Mouse (Mus musculus): ENCODE results near the gene Fxyd3. TPM values are rescaled to one million over a fixed set of nuclear protein-coding genes. Genes with fewer than 3 reads are reported as not detected.

The Fxyd3 gene
- total RNA-seq, 1 experiment = 3.2 TPM

DNA sequence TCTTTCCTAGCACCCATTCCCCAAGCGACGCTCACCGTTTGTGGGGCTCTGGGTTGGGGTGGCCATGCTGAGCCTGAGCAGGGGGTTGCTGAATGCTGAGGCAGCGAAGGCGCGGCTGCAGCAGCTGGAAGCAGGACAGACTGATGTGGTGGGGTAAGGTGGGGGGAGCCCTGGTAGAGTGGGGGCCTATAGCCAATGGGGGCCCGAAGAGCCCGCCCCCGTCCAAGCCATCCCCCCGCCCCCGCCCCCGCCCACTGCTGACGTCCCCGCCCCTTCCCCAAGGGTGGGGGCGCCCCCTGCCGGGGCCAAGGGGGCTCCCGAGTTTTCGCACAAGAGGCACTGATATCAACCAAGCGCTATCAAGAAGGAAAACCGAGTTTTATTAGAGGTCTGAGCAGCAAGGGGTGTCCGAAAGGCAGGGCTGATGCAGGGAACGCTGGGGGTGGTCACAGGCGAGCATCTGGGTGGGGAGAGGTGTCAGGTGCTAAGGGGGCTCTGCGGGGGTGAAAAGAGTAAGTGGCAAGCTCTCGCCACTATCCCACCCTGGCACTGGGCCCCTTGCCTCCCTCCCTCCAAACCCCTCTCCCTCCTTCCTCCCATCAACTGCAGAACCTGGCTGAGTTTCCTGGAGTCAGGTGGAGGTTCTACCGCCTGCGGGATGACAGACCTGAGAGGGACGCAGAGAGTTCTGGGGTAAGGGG lies 25.0 kb downstream of the Fxyd3 start, which contains the start of gene Fxyd7:
Gene Fxyd7 (minus strand): TSS at position 147 of the 701 bp plus-strand sequence.
- no peaks in the 10 kb centered on the region for H3K9me3 ChIP-seq (ENCODE audit: control insufficient read depth, insufficient read depth, low read depth, low read length)
- peaks cover 0 to 6% of the 10 kb centered on the region in 2 experiments; a peak in 1 of 4 replicates for H3K4me1 ChIP-seq (ENCODE audit: control insufficient read depth in 2 of 2, insufficient read depth in 2 of 2, low read length in 2 of 2, poor library complexity in 1 of 2)
- H3K36me3 ChIP-seq (ENCODE audit: control insufficient read depth, insufficient read depth, low read length, poor library complexity, severe bottlenecking) = no peaks in the 10 kb centered on the region
- in situ Hi-C loops (cut with MboI; ENCODE audit: low sequenced_read_pairs in 2 of 2, unreplicated experiment in 2 of 2) = no loop called here
- H3K27ac ChIP-seq (ENCODE audit: insufficient read depth, low read depth, low read length, poor library complexity, severe bottlenecking) = no peak within 1 kb of the TSS; the same call in 1 of the 2 replicates
- no peak for TF ChIP-seq HCFC1 (IDR thresholded peaks at IDR 0.05; ENCODE audit: borderline replicate concordance, insufficient read depth, low read length)
- no peak for TF ChIP-seq MAFK (IDR thresholded peaks at IDR 0.05; ENCODE audit: insufficient read depth, low read depth, low read length)
- no peak for TF ChIP-seq ZNF384 (IDR thresholded peaks at IDR 0.05; ENCODE audit: low read depth, low read length)
- TF ChIP-seq ZC3H11A (IDR thresholded peaks at IDR 0.05; ENCODE audit: borderline replicate concordance, low read depth, low read length) = no peak
- no peak for TF ChIP-seq CHD2 (IDR thresholded peaks at IDR 0.05; ENCODE audit: low read depth, low read length)
- H3K9ac ChIP-seq (ENCODE audit: insufficient read depth, low read depth, low read length, poor library complexity, severe bottlenecking) = no peak within 1 kb of the TSS
- DNase-seq (ENCODE audit: low read depth, low spot score) = no peak
- peak within 1 kb of the TSS; percentile 42 to 48; a peak in 2 of 4 replicates for H3K4me3 ChIP-seq (ENCODE audit: insufficient read depth in 1 of 2, low read depth in 1 of 2, low read length in 2 of 2, poor library complexity in 1 of 2, severe bottlenecking in 1 of 2)

DNA sequence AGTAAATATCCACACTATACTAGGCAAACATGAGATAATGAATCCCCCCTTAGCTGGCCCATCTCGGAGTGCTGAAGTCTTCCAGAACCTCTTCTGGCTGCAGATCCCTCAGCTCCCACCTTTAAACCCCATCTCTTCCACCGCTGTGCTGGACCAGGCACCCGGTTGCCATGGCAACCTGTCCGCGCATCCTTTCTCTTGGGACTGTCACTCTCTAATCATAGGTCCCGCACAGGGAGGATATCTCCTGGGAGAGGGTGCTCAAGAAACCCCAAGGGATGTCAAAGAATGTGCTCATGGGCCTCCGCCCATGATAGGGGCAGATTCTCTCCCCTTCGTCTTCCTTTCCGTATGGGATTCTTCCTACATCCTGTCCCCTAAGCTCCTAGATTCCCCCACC lies 25.6 kb downstream of the Fxyd3 start:
- in situ Hi-C loops (cut with MboI; ENCODE audit: low sequenced_read_pairs in 2 of 2, unreplicated experiment in 2 of 2) = no loop called here

DNA sequence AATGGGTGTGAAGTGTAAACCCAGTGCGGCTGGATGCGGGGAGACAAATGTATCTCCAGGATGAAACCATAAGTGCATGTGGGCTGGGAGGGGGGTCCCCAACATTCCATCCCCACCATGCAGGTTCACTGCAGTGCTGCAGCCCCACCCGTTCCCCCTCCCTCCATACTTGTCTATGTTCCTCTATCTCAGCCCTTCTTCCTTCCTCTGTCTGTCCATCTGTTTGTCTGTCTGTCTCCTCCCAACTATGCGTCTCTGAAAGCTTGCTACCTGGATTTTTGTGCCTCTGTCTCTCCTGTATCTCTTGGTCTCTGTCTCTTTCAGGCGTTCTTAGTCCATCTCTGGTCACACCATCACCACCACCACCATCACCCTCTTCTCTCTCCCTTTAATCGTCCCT lies 26.0 kb downstream of the Fxyd3 start:
- in situ Hi-C loops (cut with MboI; ENCODE audit: low sequenced_read_pairs in 2 of 2, unreplicated experiment in 2 of 2) = no loop called here
- H3K9ac ChIP-seq (ENCODE audit: insufficient read depth, low read depth, low read length, poor library complexity, severe bottlenecking) = no peak overlapping the region
- H3K4me3 ChIP-seq (ENCODE audit: insufficient read depth in 1 of 2, low read depth in 1 of 2, low read length in 2 of 2, poor library complexity in 1 of 2, severe bottlenecking in 1 of 2) = no peak overlapping the region
- H3K9me3 ChIP-seq (ENCODE audit: control insufficient read depth, insufficient read depth, low read depth, low read length) = no peaks in the 10 kb centered on the region
- no peak overlapping the region for H3K27ac ChIP-seq (ENCODE audit: insufficient read depth, low read depth, low read length, poor library complexity, severe bottlenecking)
- no peaks in the 10 kb centered on the region for H3K36me3 ChIP-seq (ENCODE audit: control insufficient read depth, insufficient read depth, low read length, poor library complexity, severe bottlenecking)
- peaks cover 0 to 6% of the 10 kb centered on the region in 2 experiments; a peak in 1 of 4 replicates for H3K4me1 ChIP-seq (ENCODE audit: control insufficient read depth in 2 of 2, insufficient read depth in 2 of 2, low read length in 2 of 2, poor library complexity in 1 of 2)
- no peak for DNase-seq (ENCODE audit: low read depth, low spot score)
- TF ChIP-seq MAFK (IDR thresholded peaks at IDR 0.05; ENCODE audit: insufficient read depth, low read depth, low read length) (no peak), HCFC1 (IDR thresholded peaks at IDR 0.05; ENCODE audit: borderline replicate concordance, insufficient read depth, low read length) (no peak), ZNF384 (IDR thresholded peaks at IDR 0.05; ENCODE audit: low read depth, low read length) (no peak), ZC3H11A (IDR thresholded peaks at IDR 0.05; ENCODE audit: borderline replicate concordance, low read depth, low read length) (no peak), CHD2 (IDR thresholded peaks at IDR 0.05; ENCODE audit: low read depth, low read length) (no peak)

More for the DNA sequence above, 25.6 kb downstream of the Fxyd3 start:
- no peak for DNase-seq (ENCODE audit: low read depth, low spot score)
- no peak overlapping the region for H3K9ac ChIP-seq (ENCODE audit: insufficient read depth, low read depth, low read length, poor library complexity, severe bottlenecking)
- H3K27ac ChIP-seq (ENCODE audit: insufficient read depth, low read depth, low read length, poor library complexity, severe bottlenecking) = no peak overlapping the region; the same call in 1 of the 2 replicates
- 0 out of 4 replicates have a peak overlapping the region, but pooled peaks of 1 of the 2 experiments have one; percentile 20 for H3K4me3 ChIP-seq (ENCODE audit: insufficient read depth in 1 of 2, low read depth in 1 of 2, low read length in 2 of 2, poor library complexity in 1 of 2, severe bottlenecking in 1 of 2)
- peaks cover 0 to 6% of the 10 kb centered on the region in 2 experiments; a peak in 1 of 4 replicates for H3K4me1 ChIP-seq (ENCODE audit: control insufficient read depth in 2 of 2, insufficient read depth in 2 of 2, low read length in 2 of 2, poor library complexity in 1 of 2)
- no peaks in the 10 kb centered on the region for H3K36me3 ChIP-seq (ENCODE audit: control insufficient read depth, insufficient read depth, low read length, poor library complexity, severe bottlenecking)
- H3K9me3 ChIP-seq (ENCODE audit: control insufficient read depth, insufficient read depth, low read depth, low read length) = no peaks in the 10 kb centered on the region
- TF ChIP-seq ZC3H11A (IDR thresholded peaks at IDR 0.05; ENCODE audit: borderline replicate concordance, low read depth, low read length) (no peak), HCFC1 (IDR thresholded peaks at IDR 0.05; ENCODE audit: borderline replicate concordance, insufficient read depth, low read length) (no peak), CHD2 (IDR thresholded peaks at IDR 0.05; ENCODE audit: low read depth, low read length) (no peak), ZNF384 (IDR thresholded peaks at IDR 0.05; ENCODE audit: low read depth, low read length) (no peak), MAFK (IDR thresholded peaks at IDR 0.05; ENCODE audit: insufficient read depth, low read depth, low read length) (no peak)

GRCm38 (mm10) chr7:31049846-31050281 lies 26.6 kb downstream of the Fxyd3 start:
- no peaks in the 10 kb centered on the region for H3K9me3 ChIP-seq (ENCODE audit: control insufficient read depth, insufficient read depth, low read depth, low read length)
- H3K27ac ChIP-seq (ENCODE audit: insufficient read depth, low read depth, low read length, poor library complexity, severe bottlenecking) = no peak overlapping the region
- no peak overlapping the region for H3K9ac ChIP-seq (ENCODE audit: insufficient read depth, low read depth, low read length, poor library complexity, severe bottlenecking)
- no peak for DNase-seq (ENCODE audit: low read depth, low spot score)
- peaks cover 0 to 6% of the 10 kb centered on the region in 2 experiments; a peak in 1 of 4 replicates for H3K4me1 ChIP-seq (ENCODE audit: control insufficient read depth in 2 of 2, insufficient read depth in 2 of 2, low read length in 2 of 2, poor library complexity in 1 of 2)
- H3K4me3 ChIP-seq (ENCODE audit: insufficient read depth in 1 of 2, low read depth in 1 of 2, low read length in 2 of 2, poor library complexity in 1 of 2, severe bottlenecking in 1 of 2) = no peak overlapping the region
- no peaks in the 10 kb centered on the region for H3K36me3 ChIP-seq (ENCODE audit: control insufficient read depth, insufficient read depth, low read length, poor library complexity, severe bottlenecking)
- in situ Hi-C loops (cut with MboI; ENCODE audit: low sequenced_read_pairs in 2 of 2, unreplicated experiment in 2 of 2) = no loop called here
- TF ChIP-seq ZNF384 (IDR thresholded peaks at IDR 0.05; ENCODE audit: low read depth, low read length) (no peak), HCFC1 (IDR thresholded peaks at IDR 0.05; ENCODE audit: borderline replicate concordance, insufficient read depth, low read length) (no peak), MAFK (IDR thresholded peaks at IDR 0.05; ENCODE audit: insufficient read depth, low read depth, low read length) (no peak), CHD2 (IDR thresholded peaks at IDR 0.05; ENCODE audit: low read depth, low read length) (no peak), ZC3H11A (IDR thresholded peaks at IDR 0.05; ENCODE audit: borderline replicate concordance, low read depth, low read length) (no peak)
